19 mouse cellular contexts compared by ENCODE assay signal in the genomic region with DNA sequence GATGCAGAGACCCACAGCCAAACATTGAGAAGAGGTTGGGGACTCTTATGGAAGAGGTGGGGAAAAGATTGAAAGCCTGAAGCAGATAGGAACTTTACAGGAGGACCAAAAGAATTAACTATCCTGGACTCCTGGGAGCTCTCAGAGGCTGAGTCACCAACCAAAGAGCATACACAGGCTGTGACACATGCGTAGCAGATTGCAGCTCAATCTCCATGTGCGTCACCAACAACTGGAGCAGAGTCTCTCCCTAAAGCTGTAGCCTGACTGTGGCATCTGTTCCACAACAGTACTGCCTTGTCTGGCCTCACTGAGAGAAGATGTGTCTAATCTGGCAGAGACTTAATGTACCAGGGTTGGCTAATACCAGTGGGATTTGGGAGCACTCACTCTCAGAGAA.
"Had no signal": no experiment of that assay in that cellular context is flagged by ENCODE, and none has a peak within 500 bp of the region (broad histone marks: within the 10 kb centered on the region; RNA-seq: fewer than 3 reads in every experiment).

No protein-coding gene starts in this region.

- H3K9me3 ChIP-seq: limb, embryonic 13.5 days; liver, embryonic 12.5 days; liver, embryonic 15.5 days; lung, embryonic 15.5 days; megakaryocyte, embryonic 14.5 days; midbrain, embryonic 10.5 days; midbrain, embryonic 13.5 days had no signal

- H3K27ac ChIP-seq: kidney, postnatal 0 days; limb, embryonic 13.5 days; liver, embryonic 12.5 days; liver, embryonic 15.5 days; lung, embryonic 15.5 days; midbrain, embryonic 10.5 days; midbrain, embryonic 13.5 days had no signal

- H3K36me3 ChIP-seq: limb, embryonic 13.5 days; liver, embryonic 12.5 days; liver, embryonic 15.5 days; lung, embryonic 15.5 days; midbrain, embryonic 10.5 days; midbrain, embryonic 13.5 days had no signal

- ATAC-seq: intestine, postnatal 0 days; liver, embryonic 12.5 days; midbrain, embryonic 13.5 days had no signal

- H3K9ac ChIP-seq: limb, embryonic 13.5 days; liver, embryonic 12.5 days; liver, embryonic 15.5 days; lung, embryonic 15.5 days; midbrain, embryonic 13.5 days had no signal

- H3K4me3 ChIP-seq: limb, embryonic 13.5 days; liver, embryonic 12.5 days; liver, embryonic 15.5 days; lung, embryonic 15.5 days; megakaryocyte, embryonic 14.5 days; midbrain, embryonic 10.5 days; midbrain, embryonic 13.5 days had no signal

- DNase-seq: kidney, adult 2 months; kidney, postnatal 25 days; left cerebral cortex, postnatal 4 days; liver; lung, adult 18-20 months; lung, postnatal 10 days; lung, postnatal 36 days; right cerebral cortex, postnatal 14 days; thymus, adult 18-20 months; thymus, postnatal 36 days had no signal

- H3K27me3 ChIP-seq: limb, embryonic 13.5 days; liver, embryonic 12.5 days; liver, embryonic 15.5 days; lung, embryonic 15.5 days; megakaryocyte, embryonic 14.5 days; midbrain, embryonic 13.5 days had no signal

- H3K4me1 ChIP-seq: limb, embryonic 13.5 days; liver, embryonic 12.5 days; liver, embryonic 15.5 days; lung, embryonic 15.5 days; megakaryocyte, embryonic 14.5 days; midbrain, embryonic 10.5 days; midbrain, embryonic 13.5 days had no signal

- H3K4me2 ChIP-seq: limb, embryonic 13.5 days; liver, embryonic 12.5 days; liver, embryonic 15.5 days; lung, embryonic 15.5 days; midbrain, embryonic 13.5 days had no signal
